Mouse (Mus musculus): Measurements from ENCODE around the gene Smc4. TPM values are rescaled to one million over a fixed set of nuclear protein-coding genes. Genes with fewer than 3 reads are reported as not detected.

Gene Smc4
- 1 to 10 TPM; 3.9 to 5.1 TPM for total RNA-seq (2021)
- long read RNA-seq, experiment 1, full-length matches to known transcripts, result 1 of 3 reads
- long read RNA-seq, experiment 1, partial matches to known transcripts, result 0 of 3 reads
- long read RNA-seq, experiment 1, other reads (novel, unspliced or antisense), result 2 of 3 reads
- long read RNA-seq, experiment 2, full-length matches to known transcripts, result 2 of 2 reads
- long read RNA-seq, experiment 2, partial matches to known transcripts, result 0 of 2 reads
- long read RNA-seq, experiment 2, other reads (novel, unspliced or antisense), result 0 of 2 reads

DNA sequence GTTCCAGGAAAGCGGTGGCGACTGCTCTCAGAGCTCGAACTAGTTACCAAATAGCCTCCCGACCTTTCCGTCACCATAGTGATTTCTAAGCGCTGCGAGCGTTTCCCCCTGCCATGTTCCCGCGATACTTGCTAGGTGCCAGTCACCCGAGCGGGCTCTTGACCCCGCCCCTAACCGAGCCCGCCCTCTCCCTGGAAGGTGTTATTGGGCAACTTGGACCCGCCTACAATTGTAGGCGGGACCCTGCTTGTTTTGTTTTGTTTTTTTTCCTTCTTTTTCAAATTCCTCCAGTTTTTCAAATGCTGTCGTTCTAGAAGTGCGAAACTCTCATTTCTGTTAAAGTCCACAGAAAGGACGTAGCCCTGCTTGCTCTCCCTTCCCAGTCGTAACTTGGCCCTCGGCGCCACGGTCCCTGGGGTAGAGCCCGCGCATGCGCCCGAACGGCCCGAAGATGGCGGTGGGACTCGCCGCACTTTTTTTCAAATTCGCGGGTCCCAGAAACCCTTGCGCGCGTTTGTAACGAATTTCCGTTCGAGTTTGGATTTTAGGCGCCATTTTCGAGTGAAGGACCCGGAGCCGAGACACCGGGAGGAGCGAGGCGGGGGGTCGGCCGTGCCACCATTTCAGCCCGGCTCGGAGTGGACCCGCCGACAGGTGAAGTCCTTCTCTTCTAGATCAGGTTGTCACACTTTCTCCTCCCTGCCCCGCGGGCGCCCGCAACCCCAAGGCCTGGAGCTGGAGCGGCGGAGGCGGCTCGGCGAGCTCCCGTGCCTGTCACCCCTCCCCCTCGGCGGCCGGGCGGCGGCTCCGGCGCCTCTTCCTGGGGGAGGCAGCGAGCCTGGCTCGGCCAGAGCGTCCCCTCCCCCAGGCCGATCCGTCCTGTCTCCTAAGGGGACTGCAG is at the start of gene Smc4, which contains the start of gene Ift80:
Gene Smc4, plus strand, starts transcription at position 302 of the 901 bp plus-strand sequence.
Gene Ift80, minus strand, starts transcription at position 134 of the 901 bp plus-strand sequence.
- peak; percentile 96 for DNase-seq (ENCODE audit: low spot score in 2 of 2)

DNA sequence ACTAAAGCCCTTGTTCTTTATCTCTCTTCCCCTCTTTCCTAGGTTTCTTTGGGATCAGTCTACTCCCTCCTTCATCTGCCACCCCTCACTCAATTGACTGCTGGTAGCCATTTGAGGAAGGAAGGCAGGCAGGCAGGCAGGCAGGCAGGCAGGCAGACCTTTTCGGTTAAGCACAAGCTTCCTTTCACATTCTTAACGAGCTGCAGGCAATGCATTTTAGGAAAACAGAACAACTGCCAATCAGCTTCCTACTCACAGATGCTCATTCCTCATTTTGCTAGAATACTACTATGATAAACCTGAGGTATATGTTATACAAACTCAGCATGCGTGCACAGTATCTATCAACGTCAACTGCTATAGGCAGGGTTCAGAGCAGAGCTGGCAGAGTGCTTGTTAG is 48.1 kb upstream of the Smc4 start:
- DNase-seq (ENCODE audit: low spot score in 2 of 2), result no peak

GRCm38 (mm10) chr3:68957413-68957812 is 47.1 kb upstream of the Smc4 start:
- DNase-seq (ENCODE audit: low spot score in 2 of 2), result no peak

DNA sequence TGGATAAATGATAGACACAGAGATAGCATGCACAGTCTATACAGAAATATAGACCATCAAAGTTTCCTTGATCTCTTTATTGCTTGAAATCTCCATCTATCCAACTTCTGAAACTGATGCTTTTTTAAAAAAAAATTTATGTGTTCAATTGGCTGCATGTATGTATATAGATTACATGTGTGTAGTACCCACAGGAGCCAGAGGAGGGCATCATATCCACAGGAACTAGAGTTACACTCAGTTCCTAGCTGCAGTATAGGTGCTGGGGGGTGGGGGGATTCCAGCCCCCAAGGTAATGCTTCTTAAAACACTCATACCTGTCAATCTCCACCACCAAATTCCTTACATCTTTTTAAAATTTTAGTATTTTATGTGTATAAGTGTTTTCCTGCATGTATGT is 39.9 kb upstream of the Smc4 start:
- DNase-seq (ENCODE audit: low spot score in 2 of 2), result no peak

DNA sequence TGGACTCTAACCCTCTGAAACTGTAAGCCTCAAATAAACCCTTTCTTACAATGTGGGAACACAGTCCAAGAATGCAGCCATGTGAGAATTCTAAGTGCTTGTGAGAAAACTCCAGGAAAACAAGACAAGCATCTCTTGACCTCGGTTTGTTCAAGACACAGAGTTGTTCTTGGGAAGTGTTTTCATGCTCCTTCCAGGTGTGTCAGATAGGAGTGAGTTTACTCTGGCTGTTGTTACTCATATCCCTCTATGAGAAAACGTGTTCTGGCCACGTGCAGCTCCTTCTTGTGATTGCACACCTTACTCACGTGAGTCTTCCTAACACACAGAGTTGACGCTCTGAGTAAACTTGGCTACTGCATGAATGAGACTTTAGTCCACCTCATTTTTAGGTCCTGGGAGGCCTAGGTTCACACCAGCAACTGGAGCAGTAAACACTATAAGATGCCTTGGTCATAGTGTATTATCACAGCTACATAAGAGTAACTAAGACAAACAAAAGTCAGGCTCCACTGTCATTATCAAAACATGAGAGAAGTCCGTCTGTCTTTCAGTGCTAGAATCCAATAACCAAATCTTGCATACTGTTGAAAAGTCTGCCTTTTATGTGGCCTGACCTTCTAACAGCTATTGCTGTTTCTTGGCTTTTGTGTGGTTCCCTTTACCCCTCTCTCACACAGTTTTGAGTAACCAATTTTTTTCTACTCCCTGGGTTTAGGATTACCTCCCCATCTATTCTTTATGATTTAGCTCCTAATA is 37.8 kb upstream of the Smc4 start:
- DNase-seq (ENCODE audit: low spot score in 2 of 2), result no peak

GRCm38 (mm10) chr3:68967404-68967803 is 37.1 kb upstream of the Smc4 start:
- no peak for DNase-seq (ENCODE audit: low spot score in 2 of 2)

DNA sequence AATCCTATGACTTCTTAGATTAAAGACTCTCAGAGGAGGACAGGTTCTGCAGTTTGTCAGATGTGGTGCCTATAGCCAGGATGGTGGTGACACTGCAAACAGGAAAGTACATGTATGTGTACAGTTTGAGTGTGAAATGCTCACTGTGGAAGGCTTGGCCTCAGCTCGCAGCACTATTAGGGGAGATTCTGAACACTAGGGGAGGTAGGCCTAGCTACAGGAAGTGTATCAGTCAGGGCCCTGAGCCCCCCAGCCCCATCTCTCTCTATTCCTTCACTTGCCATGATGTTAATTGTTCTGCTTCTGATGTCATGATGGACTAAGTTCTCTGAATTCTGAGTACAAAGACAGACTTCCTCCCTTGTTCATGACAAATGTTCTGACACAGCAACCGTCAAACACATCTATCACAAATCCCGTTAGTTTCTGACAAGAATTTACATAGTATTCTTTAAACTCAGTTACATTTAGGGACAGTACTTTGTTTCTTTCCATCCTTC is 35.4 kb upstream of the Smc4 start:
- no peak for DNase-seq (ENCODE audit: low spot score in 2 of 2)

DNA sequence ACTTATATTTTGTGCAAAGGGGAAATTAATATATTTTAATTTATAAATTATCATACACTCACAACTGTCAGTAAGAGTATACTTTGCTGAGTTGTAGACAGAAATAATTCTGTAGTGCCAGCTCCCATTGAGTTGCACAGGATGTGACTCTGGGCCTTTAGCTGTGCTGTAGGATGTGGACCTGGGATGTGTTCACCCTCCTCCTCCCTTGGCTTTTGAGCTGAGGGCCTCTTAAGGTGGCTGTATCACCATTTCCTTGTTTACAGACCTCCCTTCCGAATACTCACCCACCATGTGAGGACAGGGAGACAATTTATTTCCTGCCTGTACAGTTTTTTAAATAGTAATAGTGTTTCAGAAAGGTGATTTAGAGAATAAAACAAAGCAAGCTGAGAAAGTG is 31.0 kb upstream of the Smc4 start:
- no peak for DNase-seq (ENCODE audit: low spot score in 2 of 2)

DNA sequence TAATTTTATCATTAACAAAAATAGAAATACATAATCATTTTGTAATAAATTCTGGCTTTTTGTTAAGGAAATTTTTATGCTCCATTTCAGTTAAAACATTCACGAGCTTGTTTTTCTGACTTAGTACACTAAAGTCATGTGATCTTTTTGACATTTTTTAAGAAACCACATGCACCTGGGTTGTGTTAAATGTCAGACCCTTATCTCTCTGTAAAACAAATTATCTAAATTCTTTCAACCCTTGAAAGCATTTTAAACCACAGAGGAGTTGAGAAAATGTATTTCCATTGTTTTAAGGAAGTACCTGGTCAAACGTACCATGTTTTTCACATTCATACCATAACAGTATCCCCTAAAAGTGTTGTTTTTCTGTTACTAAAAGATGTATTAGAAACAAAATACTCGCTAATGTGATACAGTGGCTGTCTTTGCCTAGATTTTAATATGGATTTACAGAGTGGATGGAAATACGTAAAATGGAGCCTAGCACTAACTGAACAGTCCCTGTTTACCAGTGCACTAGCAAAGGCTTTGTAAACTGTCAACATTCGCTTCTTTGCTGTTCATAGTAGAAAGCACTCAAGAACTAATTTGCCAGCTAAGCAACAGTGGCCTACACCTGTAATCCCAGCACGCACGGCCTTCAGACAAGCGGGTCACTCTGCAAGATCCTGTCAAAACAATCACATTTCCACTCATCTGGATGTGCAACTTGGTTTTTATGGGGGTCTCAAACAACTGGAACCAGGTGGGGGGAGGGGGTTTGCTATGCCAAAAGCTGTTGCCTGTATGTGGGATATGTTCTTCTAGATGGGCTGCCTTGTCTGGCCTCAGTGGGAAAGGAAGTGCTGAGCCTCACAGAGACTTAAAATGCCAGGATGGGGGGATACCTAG is 29.7 kb upstream of the Smc4 start:
- no peak for DNase-seq (ENCODE audit: low spot score in 2 of 2)

DNA sequence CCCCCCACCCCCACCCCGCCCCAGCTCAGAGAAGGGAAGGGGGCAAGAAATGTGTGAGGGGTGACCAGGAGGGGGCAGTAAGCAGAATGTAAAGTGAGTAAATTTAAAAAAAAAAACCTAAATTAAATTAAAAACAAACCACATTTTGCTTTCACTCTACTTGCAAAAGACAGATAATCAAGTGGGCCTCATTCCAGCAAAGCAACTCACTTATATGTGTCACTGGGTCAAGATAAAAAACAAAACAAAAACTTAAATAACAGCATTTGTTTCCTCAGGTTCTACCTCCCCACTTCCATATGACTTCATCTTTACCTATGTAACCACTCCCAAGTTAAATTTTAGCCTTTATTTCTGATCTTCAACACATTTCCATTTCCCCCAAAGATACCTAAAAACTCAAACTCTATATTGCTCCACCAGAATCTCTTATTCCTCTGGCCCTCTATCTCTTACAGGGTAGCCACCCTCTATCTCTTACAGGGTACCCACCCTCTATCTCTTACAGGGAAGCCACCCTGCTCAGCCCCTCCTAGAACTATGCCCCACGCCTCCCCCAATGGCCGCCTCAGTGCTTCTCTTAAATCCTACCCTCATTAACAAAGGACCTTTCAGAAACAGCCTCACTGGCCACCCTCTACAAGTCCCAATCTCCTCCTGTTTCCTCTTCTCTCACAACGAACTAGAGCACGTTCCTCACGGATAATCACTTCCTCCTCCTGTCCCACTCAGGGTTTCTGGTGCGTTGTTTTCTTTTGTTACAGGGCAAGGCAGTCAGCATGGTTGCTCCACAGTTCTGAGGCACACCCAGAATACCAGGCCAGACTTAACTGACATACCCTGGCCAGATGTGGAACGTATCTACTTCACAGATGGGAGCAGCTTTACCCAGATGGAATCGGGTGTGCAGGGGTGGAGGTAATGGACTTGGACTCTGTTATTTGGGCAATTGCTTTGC is 28.7 kb upstream of the Smc4 start:
- DNase-seq (ENCODE audit: low spot score in 2 of 2), result no peak

DNA sequence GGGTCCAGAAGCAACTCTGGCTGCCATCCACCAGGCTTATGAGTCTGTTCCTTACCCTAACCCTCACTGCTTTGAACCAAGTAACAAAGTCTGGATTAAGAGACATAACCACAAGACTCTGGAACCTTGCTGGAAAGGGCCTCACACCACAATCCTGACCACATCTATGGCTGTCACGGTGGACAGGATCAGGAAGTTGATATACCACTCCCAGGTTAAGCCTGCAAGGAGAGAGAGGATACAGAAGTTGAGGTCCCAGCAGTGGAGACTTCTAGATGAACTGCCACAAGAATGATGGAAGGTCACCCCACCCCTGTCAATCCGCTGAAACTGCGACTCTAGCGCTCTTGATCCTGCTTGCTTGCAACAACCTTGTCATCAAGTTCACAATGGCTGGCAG is 26.8 kb upstream of the Smc4 start:
- no peak for DNase-seq (ENCODE audit: low spot score in 2 of 2)

DNA sequence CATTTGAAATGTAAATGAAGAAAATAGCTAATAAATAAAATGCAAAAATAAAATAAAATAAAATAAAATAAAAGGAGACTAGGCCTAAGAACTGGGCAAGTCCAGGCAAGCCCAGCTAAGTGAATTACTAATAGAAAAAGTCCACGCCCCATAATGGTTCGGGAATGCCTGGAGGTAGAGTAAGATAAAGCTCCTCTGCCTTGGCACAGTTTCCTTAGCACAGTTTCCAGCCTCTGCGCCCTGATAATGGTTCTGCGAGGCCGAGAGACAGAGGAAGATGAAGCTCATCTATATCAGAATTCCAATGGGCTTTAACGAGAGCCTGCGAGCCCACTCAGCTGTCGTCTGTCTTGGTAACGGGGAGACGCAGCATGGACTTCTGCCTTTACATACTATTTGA is 25.4 kb upstream of the Smc4 start:
- DNase-seq (ENCODE audit: low spot score in 2 of 2), result no peak

GRCm38 (mm10) chr3:68980898-68981297 is 23.6 kb upstream of the Smc4 start:
- no peak for DNase-seq (ENCODE audit: low spot score in 2 of 2)

DNA sequence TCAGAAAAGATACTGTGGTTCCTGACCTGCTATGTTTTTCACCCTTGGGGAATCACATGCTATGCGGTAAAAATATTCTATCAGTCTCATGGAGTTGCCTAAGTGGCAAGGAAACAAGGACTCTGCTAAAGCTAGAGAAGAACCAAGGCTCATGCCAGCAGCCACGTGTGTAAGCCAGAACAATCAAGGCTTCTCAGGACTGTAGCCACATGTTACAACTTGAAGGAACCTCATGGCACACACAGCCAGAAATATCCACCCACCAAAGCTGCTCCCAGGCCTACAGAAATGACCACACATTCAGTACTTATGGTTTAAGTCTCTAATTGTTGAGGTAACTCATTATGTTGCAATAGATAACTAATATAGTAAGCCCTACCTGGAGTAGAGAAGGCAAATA is 18.0 kb upstream of the Smc4 start:
- no peak for DNase-seq (ENCODE audit: low spot score in 2 of 2)

DNA sequence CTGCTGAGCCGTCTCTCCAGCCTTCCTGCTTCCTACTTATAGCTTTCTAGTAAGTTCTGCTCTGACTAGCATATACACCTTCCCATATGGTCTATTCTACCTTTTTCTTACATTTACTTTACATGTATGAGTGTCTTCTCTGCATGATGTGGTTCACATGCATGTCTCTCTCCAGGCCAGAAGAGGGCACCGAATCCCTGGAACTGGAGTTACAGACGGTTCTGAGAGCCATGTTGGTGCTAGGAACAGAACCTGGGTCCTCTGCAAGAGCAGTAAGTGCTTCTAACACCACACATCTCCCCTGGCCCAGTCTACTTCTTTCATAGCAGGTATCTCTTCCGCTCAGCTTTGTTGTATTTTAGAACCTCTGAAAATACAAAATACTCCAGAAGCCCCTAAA is 1.8 kb upstream of the Smc4 start:
- DNase-seq (ENCODE audit: low spot score in 2 of 2), result no peak

- no peak for DNase-seq (ENCODE audit: low spot score in 2 of 2)
Measured at GRCm38 (mm10) chr3:69004055-69004436, 492 bp upstream of the Smc4 start.

- DNase-seq (ENCODE audit: low spot score in 2 of 2), result peak; percentile 8 to 11
Measured at GRCm38 (mm10) chr3:69005338-69006245, 1.1 kb downstream of the Smc4 start.

DNA sequence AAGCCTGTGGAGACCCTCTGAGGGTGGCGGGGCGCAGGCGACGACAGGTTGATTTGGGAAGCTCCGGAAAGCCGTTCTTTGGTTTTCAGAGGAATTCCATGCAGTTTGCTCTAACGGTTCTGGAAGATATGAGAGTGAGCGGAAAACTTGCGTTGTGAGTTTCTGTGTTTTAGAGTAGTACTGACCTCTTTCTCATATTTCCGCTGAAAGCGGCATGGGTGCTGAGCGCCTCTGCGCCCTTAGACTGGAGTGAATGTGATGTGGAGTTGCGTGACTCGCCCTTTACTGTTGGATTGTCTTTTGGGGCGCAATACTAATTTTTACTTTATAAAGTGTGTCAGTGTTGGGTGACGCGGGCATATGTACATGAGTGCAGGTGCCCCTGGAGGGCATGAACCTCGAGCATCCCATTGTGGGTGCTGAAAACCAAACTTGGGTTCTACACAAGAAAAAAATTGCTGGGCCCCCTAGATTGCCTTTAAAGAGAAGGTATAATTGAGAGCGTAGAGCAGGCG is 1.8 kb downstream of the Smc4 start:
- no peak for DNase-seq (ENCODE audit: low spot score in 2 of 2)

Measured in left cerebral cortex, adult 18-20 months (tissue).